Mouse (Mus musculus) adrenal gland, adult 2 months (tissue): ENCODE measurements around the gene Mier3. TPM values are rescaled to one million over a fixed set of nuclear protein-coding genes. Genes with fewer than 3 reads are reported as not detected.
"Not testable (repeated sequence)": the region's sequence is repeated elsewhere in the genome, so short reads cannot be mapped to it uniquely, and the experiment has no call there.

Source experiments
- DNase-seq: peaks from one replicate; pipeline ENCODE4 v3.0.0; 2021
- polyA plus RNA-seq: library from polyadenylated mRNA; depleted of rRNA; stranded (reverse); fragments of >200 nt; gene quantifications from 2 replicates; pipeline ENCODE4 v1.2.3, GENCODE M21; 2012
- total RNA-seq, 2 experiments: library from RNA; stranded (reverse); gene quantifications; 2 replicates each; pipeline ENCODE4 v1.2.3; 2021

Mier3 gene
- total and polyA plus RNA-seq, 3 experiments: 3.7 to 50.1 (median 31.0) TPM

GRCm38 (mm10) chr13:111703396-111703795 is 22.6 kb downstream of the Mier3 start:
- no peak for DNase-seq

GRCm38 (mm10) chr13:111703952-111704351 is 23.2 kb downstream of the Mier3 start:
- not testable (repeated sequence) for DNase-seq

DNA sequence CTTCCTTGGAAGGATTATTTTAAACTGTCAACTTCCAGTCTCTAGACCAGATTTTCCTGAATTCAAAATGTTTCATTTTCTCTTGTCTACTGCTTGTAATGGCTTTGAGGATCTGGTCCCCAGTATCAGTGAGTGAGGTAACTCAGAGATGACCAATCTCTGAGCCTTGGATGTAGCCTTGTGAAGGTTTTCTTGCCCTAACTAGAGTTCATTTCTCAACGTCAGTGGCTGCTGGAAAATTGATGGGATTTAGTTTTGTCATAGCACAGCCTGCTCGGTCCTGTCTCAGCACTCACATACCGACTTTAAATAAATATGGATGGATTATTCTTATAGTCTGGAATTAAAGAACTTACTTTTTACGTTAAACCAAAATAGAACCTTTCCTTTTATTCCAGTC is 29.8 kb downstream of the Mier3 start:
- peak; percentile 54 for DNase-seq

DNA sequence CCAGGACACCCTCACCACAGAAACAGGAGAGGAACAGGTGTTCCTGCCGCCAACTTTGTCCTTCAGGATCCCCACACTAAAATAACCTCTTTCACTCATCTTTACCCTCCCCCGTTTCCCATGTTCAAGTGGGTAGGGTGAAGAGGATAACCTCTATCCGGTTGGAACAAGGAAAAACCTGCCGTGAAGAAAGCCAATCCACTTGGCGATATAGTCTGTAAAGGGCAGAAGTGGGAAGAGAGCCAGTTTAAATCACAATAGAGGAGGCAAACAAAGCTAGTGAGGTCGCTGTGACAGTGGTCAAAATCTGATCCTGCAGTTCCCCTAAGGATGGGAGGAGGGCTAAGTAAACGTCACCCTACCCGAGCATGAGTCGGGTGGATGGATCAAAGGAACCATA is 38.9 kb downstream of the Mier3 start:
- DNase-seq: no peak

DNA sequence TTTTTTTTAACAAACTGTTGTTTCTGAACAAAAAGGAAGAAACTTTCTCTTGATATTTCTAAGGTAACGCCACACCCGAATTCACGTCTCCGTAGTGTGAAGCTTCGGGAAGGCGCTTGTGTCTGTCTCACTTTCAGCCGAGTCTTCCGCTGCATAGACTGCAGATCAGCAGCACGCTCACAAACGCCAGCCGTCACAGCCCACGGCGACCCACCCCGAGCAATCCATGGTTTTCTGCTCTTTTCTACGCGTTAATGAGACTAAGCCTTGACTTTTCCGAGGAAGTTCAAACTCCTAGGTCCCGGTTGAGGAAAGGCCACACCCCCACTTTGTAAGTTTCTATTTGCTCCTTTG is 44.0 kb downstream of the Mier3 start:
- no peak for DNase-seq

GRCm38 (mm10) chr13:111725165-111726077 is 44.6 kb downstream of the Mier3 start:
- DNase-seq: peak; percentile 99

DNA sequence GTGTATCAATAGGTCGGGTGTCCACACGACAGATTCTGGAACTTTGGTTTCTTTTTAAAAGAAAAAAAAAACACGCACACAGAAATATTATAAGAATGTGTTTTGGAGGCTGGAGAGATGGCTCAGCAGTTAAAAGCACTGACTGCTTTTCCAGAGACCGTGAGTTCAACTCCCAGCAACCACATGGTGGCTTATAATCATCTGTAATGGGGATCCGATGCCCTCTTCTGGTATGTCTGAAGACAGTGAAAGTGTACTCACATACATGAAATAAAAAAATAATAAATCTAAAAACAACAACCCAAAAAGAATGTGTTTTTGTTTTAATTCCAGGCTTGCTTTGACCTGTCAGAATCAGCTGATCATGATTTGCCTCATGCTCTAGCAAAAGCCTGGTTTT is 46.1 kb downstream of the Mier3 start:
- DNase-seq: no peak

GRCm38 (mm10) chr13:111741204-111741990 is 60.6 kb downstream of the Mier3 start:
- DNase-seq: no peak

DNA sequence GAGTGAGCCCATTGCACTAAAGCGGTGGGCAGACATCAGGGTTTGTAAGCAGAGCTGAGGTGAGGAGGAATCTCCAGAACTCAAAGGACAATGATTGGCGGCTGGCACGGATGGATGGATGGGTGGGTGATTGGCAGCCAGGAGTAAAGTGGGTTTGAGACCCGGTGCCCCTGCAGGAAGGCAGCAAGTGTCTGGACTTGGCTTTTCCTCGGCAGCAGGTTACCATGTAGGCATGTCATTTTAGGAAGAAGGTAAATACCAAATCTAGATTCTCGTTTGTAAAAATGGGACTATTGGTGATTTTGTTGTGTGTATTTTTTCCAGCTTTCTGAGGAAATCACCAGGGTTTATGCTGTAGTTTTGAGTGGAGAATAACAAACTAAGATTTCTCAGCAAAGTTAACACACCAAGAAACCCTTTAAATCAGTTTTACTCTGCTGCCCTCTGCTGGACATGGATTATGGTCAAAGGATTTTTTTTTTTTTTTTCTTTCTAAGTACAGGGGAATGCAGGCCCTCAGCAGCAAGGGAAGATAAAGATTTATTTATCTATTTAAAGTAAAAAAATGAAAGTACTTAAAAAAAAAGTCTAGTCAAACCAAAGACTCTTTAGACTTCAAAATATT is 61.3 kb downstream of the Mier3 start:
- DNase-seq: peak; percentile 17

- DNase-seq: peak; percentile 23
Observed at GRCm38 (mm10) chr13:111744233-111745000, 63.6 kb downstream of the Mier3 start.

GRCm38 (mm10) chr13:111745216-111745615 is 64.4 kb downstream of the Mier3 start:
- no peak for DNase-seq

- no peak for DNase-seq
Observed at GRCm38 (mm10) chr13:111746831-111747230, 66.1 kb downstream of the Mier3 start.

DNA sequence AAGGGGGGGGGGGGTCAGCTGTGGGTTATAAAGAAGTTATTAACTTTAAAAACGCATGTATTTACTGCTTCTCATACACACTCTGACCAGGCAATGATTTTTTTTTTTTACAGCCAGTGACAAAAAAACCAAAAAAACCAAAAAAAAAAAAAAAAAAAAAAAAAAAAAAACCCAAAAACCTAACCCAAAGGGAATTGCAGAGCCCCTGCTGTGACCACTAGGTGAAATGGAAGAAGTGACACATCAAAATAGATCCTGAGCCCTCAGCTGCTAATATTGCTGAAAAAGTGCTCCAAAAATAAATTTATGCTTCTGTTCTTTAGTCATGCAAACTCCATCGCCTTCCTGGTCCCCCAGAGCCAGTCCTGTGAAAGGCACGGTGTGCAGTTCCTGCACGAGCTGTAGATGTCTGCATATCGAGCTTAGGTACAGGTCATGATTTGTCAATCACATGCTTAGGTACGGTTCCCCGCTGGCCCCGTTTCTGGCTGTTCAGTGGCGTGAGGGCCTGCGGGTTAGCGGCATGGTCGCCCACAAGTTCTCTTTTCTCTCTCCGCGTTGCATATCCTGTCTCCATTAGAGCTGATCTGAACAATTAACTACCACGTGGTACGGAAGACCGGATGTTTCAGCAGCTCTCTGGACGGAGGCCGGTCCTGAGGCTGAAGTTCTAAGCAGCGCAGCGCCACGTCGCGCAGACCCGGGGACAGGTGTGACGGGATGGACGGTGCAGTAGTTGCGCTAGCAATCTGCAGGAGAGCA is 67.7 kb downstream of the Mier3 start:
- DNase-seq: no peak

DNA sequence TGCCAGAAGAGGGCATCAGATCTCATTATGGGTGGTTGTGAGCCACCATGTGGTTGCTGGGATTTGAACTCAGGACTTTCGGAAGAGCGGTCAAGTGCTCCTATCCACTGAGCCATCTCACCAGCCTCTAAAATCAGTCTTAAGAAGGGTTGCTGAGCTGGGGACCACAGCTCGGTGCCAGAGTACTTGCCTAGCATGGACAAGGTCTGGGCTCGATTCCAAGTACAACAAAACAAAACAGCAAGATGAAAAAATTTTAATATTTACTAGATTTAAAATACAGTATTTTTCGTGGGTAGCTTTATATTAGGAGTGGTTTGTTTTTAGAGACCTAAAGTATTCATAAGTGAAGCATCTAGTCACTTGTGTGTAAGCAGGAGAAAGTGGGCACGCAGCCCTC is 72.5 kb downstream of the Mier3 start:
- DNase-seq: no peak

GRCm38 (mm10) chr13:111755377-111755776 is 74.6 kb downstream of the Mier3 start:
- DNase-seq: no peak

GRCm38 (mm10) chr13:111755937-111756336 is 75.2 kb downstream of the Mier3 start:
- no peak for DNase-seq

DNA sequence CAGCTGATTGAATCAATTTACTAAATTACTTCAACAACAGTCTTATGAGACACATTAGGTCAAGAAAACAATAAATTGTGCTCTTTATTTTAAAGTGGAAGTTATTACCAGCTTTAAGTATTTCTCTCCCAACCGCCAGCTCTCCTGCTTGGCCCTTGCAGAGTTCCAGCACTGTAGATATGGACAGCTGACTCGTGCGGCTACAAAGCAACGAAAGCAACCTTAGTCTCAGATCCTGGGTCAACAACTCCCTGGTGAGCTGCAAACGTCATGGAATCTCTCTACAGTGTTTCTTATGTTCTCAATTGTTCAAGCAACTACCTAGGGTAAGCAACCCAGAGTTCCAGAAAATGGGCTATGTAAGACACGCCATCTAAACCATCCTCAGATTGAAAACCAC is 76.2 kb downstream of the Mier3 start:
- no peak for DNase-seq

DNA sequence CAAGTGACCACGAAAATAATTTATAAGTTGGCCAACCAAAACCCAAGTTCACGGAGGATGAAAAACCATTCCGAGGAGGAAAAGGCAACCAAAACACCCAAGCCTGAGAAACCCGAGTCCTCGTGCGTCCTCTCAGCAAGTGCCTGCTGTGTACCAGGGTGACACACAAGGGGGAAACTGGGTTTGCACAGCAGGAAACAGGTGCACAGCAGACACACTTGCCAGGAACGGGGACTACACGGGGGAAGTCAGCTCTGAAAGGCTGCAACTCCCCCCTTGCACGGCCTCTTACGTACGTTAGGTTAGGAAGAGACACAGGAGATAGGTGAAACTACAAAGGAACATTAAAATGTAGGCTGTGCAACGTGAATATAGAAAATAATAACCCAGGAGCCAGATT is 81.7 kb downstream of the Mier3 start:
- DNase-seq: no peak
